Mouse (Mus musculus) macrophage (primary cell): ENCODE measurements around the gene Naa50. TPM values are rescaled to one million over a fixed set of nuclear protein-coding genes. Genes with fewer than 3 reads are reported as not detected.

Source experiments
- H3K27ac ChIP-seq: fragments of 350-480 bp; formaldehyde crosslinking; 2 replicates; pipeline ENCODE4 v1.9.0; 2021
- H3K36me3 ChIP-seq: fragments of 350-480 bp; formaldehyde crosslinking; 2 replicates; pipeline ENCODE4 v1.9.0; 2021; ENCODE audit errors: inconsistent target
- H3K4me3 ChIP-seq: fragments of 350-480 bp; formaldehyde crosslinking; 2 replicates; pipeline ENCODE4 v1.9.0; 2021; ENCODE audit errors: inconsistent target
- H3K79me2 ChIP-seq: fragments of 350-480 bp; formaldehyde crosslinking; 2 replicates; pipeline ENCODE4 v1.9.0; 2021; ENCODE audit errors: inconsistent target
- WGBS: methylation state at CpG from one replicate; pipeline ENCODE4 v1.1.7; 2026; ENCODE audit warnings: inconsistent platforms; ENCODE audit not compliant: missing documents; 5-methylcytosine and 5-hydroxymethylcytosine counted together
- polyA plus RNA-seq: library from polyadenylated mRNA; stranded (reverse); fragments of 250-400 nt; gene quantifications from 3 replicates; pipeline ENCODE4 v1.2.4, GENCODE M21; 2018; ENCODE audit warnings: inconsistent platforms

Gene Naa50
- polyA plus RNA-seq, 1 experiment from 2014 or later, result 101 TPM

GRCm38 (mm10) chr16:44200146-44200545 is 60.5 kb downstream of the Naa50 start:
- Histone ChIP-seq H3K79me2 (no peaks in the 10 kb centered on the region), H3K36me3 (peaks cover 22% of the 10 kb centered on the region; the same call in 1 of the 2 replicates), H3K4me3 (no peak overlapping the region), H3K27ac (no peak overlapping the region)
- WGBS, result 94% methylated on average over 4 of the region's 4 CpGs

- 97% methylated on average over 6 of the region's 6 CpGs for WGBS
- peaks cover 36% of the 10 kb centered on the region for H3K36me3 ChIP-seq
- H3K4me3 ChIP-seq, result no peak overlapping the region
- no peaks in the 10 kb centered on the region for H3K79me2 ChIP-seq
- H3K27ac ChIP-seq, result no peak overlapping the region
Observed at GRCm38 (mm10) chr16:44204331-44204730, 64.7 kb downstream of the Naa50 start.

- Histone ChIP-seq H3K27ac (no peak overlapping the region), H3K4me3 (no peak overlapping the region), H3K79me2 (no peaks in the 10 kb centered on the region), H3K36me3 (peaks cover 39% of the 10 kb centered on the region)
- 94% methylated on average over 8 of the region's 8 CpGs for WGBS
Observed at GRCm38 (mm10) chr16:44205973-44206372, 66.3 kb downstream of the Naa50 start.

GRCm38 (mm10) chr16:44210156-44211053 is 70.8 kb downstream of the Naa50 start:
- Histone ChIP-seq H3K36me3 (peaks cover 30% of the 10 kb centered on the region), H3K4me3 (no peak overlapping the region), H3K79me2 (no peaks in the 10 kb centered on the region), H3K27ac (no peak overlapping the region)
- WGBS, result 93% methylated on average over 10 of the region's 10 CpGs

GRCm38 (mm10) chr16:44211054-44211414 is 71.4 kb downstream of the Naa50 start:
- 100% methylated on average over 1 of the region's 1 CpGs for WGBS
- Histone ChIP-seq H3K4me3 (no peak overlapping the region), H3K79me2 (no peaks in the 10 kb centered on the region), H3K27ac (no peak overlapping the region), H3K36me3 (peaks cover 36% of the 10 kb centered on the region)

- H3K4me3 ChIP-seq, result no peak overlapping the region
- H3K79me2 ChIP-seq, result no peaks in the 10 kb centered on the region
- no peak overlapping the region for H3K27ac ChIP-seq
- 93% methylated on average over 7 of the region's 7 CpGs for WGBS
- H3K36me3 ChIP-seq, result peaks cover 41% of the 10 kb centered on the region
Observed at GRCm38 (mm10) chr16:44212703-44213102, 73.1 kb downstream of the Naa50 start.

Other genes with a start within 250 kb of the Naa50 start
- 4.1 to 6.9 TPM (median 5.7 TPM) in 3 replicates for gene Qtrt2, start 213.0 kb upstream of the Naa50 start, polyA plus RNA-seq
- 0.25 to 0.60 TPM (median 0.47 TPM) in 3 replicates for gene Zdhhc23, start 160.0 kb upstream of the Naa50 start, polyA plus RNA-seq
- 0.23 to 0.32 TPM (median 0.32 TPM) in 3 replicates for gene Gramd1c, start 76.5 kb upstream of the Naa50 start, polyA plus RNA-seq
- gene Atp6v1a, start 125 bp upstream of the Naa50 start, polyA plus RNA-seq, result 331 to 394 TPM (median 358 TPM) in 3 replicates
- gene Usf3, start 33.4 kb downstream of the Naa50 start, polyA plus RNA-seq, result 5.9 to 6.7 TPM (median 6.2 TPM) in 3 replicates
- not detected in 3 replicates for gene Sidt1, start 193.4 kb downstream of the Naa50 start, polyA plus RNA-seq
- gene Spice1, start 207.3 kb downstream of the Naa50 start, polyA plus RNA-seq, result 4.5 to 7.6 TPM (median 4.9 TPM) in 3 replicates